Mouse (Mus musculus): ENCODE results near the gene Cast. TPM values are rescaled to one million over a fixed set of nuclear protein-coding genes. Genes with fewer than 3 reads are reported as not detected.

Gene Cast
- total and polyA plus RNA-seq, 3 experiments, result 9.0 to 15.8 TPM; not detected in 1

DNA sequence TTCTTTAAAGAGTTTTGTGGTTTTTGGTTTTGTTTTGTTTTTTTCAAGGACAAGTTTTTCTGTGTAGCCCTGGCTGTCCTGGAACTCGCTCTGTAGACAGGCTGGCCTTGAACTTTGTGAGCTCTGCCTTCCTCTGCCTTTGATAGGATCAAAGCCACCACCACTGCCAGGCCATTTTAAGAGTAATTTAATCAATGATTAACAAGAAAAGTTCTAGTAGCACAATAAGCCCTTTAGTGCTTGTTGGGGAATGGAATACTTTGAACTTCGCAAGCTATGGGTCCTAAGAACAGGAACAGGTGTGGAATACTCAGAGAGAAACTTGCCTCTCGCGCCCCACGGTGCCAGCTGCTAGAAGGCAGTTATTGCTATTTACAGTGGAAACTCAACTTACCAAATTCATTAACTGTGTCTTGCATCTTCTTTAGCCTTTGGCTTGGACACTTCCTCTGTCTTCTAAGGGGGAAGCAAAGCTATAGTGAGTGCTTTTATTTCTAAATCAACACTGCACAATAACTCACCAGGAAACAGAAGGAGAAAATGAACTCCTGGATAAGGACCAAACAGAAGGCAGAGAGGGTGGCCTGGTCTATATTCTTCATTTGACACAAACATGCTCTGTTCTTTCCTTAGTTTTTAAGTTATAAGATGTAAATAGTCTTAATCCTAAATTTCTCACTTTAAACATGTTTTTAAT lies 113.0 kb downstream of the Cast start:
- TF ChIP-seq ZC3H11A (IDR thresholded peaks at IDR 0.05; ENCODE audit: low read depth, low read length) (no peak), ZMIZ1 (IDR thresholded peaks at IDR 0.05; ENCODE audit: low read depth, low read length) (no peak), ETS1 (IDR thresholded peaks at IDR 0.05; ENCODE audit: low read depth, low read length) (no peak), SIN3A (IDR thresholded peaks at IDR 0.05; ENCODE audit: low read length) (no peak), POLR2AphosphoS2 (IDR thresholded peaks at IDR 0.05; ENCODE audit: low read length) (no peak), GATA1 (IDR thresholded peaks at IDR 0.05; ENCODE audit: low read depth, low read length) (no peak), POLR2AphosphoS5 (IDR thresholded peaks at IDR 0.05; ENCODE audit: borderline replicate concordance, low read depth, low read length) (no peak), GABPA (IDR thresholded peaks at IDR 0.05; ENCODE audit: low read depth, low read length) (no peak), NELFE (IDR thresholded peaks at IDR 0.05; ENCODE audit: low read depth, low read length) (no peak), MAFK (IDR thresholded peaks at IDR 0.05; ENCODE audit: borderline replicate concordance, low read depth, low read length) (no peak), E2F4 (IDR thresholded peaks at IDR 0.05; ENCODE audit: borderline replicate concordance, low read depth, low read length) (no peak), CHD2 (IDR thresholded peaks at IDR 0.05; ENCODE audit: low read length) (no peak), JUND (IDR thresholded peaks at IDR 0.05; ENCODE audit: low read depth, low read length) (no peak), UBTF (IDR thresholded peaks at IDR 0.05; ENCODE audit: borderline replicate concordance, insufficient read depth, low read depth, low read length) (no peak), TCF12 (IDR thresholded peaks at IDR 0.05; ENCODE audit: low read depth, low read length) (no peak), MAZ (IDR thresholded peaks at IDR 0.05; ENCODE audit: low read depth, low read length) (no peak), TBP (IDR thresholded peaks at IDR 0.05; ENCODE audit: low read depth, low read length) (no peak), HCFC1 (IDR thresholded peaks at IDR 0.05; ENCODE audit: low read depth, low read length) (no peak), USF2 (IDR thresholded peaks at IDR 0.05; ENCODE audit: borderline replicate concordance in 1 of 2, insufficient read depth in 1 of 2, low read depth in 1 of 2, low read length in 2 of 2) (no peak)
- H3K36me3 ChIP-seq (ENCODE audit: control insufficient read depth in 1 of 2, insufficient read depth in 2 of 2, low read length in 2 of 2), result peaks cover 0 to 11% of the 10 kb centered on the region in 2 experiments; a peak in 3 of 4 replicates
- H3K27ac ChIP-seq (ENCODE audit: control insufficient read depth, low read depth, low read length), result peak overlapping the region; percentile 19; the same call in 1 of the 2 replicates
- H3K4me3 ChIP-seq (ENCODE audit: control insufficient read depth in 1 of 2, insufficient read depth in 1 of 2, low read depth in 2 of 2, low read length in 2 of 2), result no peak overlapping the region
- no peaks in the 10 kb centered on the region for H3K27me3 ChIP-seq (ENCODE audit: control insufficient read depth in 1 of 2, insufficient read depth in 2 of 2, low read length in 2 of 2)
- no peaks in the 10 kb centered on the region for H3K9me3 ChIP-seq (replicated peaks; ENCODE audit: insufficient read depth, low read length)
- H3K79me2 ChIP-seq (ENCODE audit: control insufficient read depth, insufficient read depth, low read length, poor library complexity), result no peaks in the 10 kb centered on the region
- no peak overlapping the region for H3K9ac ChIP-seq (ENCODE audit: control insufficient read depth, low read depth, low read length, poor library complexity, severe bottlenecking)
- DNase-seq (ENCODE audit: low read depth, low spot score), result peak; percentile 14
- H3K4me1 ChIP-seq (ENCODE audit: control insufficient read depth in 1 of 2, insufficient read depth in 2 of 2, low read length in 2 of 2), result peaks cover 4 to 11% of the 10 kb centered on the region in 2 experiments; a peak in 3 of 4 replicates

Other genes with a start within 250 kb of the Cast start
- gene Erap1, start 169.2 kb downstream of the Cast start, total RNA-seq (2012; rRNA removed), result 6.6 and 11.4 TPM in 2 replicates
- gene Erap1, start 169.2 kb downstream of the Cast start, polyA plus RNA-seq (2012; ENCODE audit: insufficient read depth in 1 of 2, insufficient read length in 2 of 2, low read depth in 1 of 2, low replicate concordance in 2 of 2, missing spikeins in 1 of 2), result 10 to 100 TPM in 1 of 2 experiments, 1 to 10 TPM in 1; 9.7 to 48.3 TPM

All from MEL (cell line).